Mouse (Mus musculus) hindbrain, postnatal 0 days (tissue): Measurements from ENCODE around the gene Cideb. TPM values are rescaled to one million over a fixed set of nuclear protein-coding genes. Genes with fewer than 3 reads are reported as not detected.

Experiments used
- ATAC-seq: fragments of 200-750 bp; cut with Nextera tagmentation; 2 replicates; pipeline ENCODE4 v1.8.0; 2017; ENCODE audit warnings: mild to moderate bottlenecking, moderate TSS enrichment, moderate library complexity
- DNase-seq: peaks from one replicate; pipeline ENCODE4 v3.0.0-alpha.2; 2015; ENCODE audit warnings: low spot score
- H3K27ac ChIP-seq: fragments of 300-500 bp; sonication (generic); 2 replicates; pipeline ENCODE4 v1.5.1; 2014; ENCODE audit warnings: mild to moderate bottlenecking
- H3K27me3 ChIP-seq: fragments of 300-500 bp; sonication (generic); 2 replicates; pipeline ENCODE4 v1.6.1; 2014; ENCODE audit warnings: low read length, mixed read lengths; ENCODE audit not compliant: insufficient read depth
- H3K36me3 ChIP-seq: fragments of 300-500 bp; sonication (generic); 2 replicates; pipeline ENCODE4 v1.6.1; 2014; ENCODE audit warnings: low read length, mixed read lengths; ENCODE audit not compliant: insufficient read depth
- H3K4me1 ChIP-seq: fragments of 300-500 bp; sonication (generic); 2 replicates; pipeline ENCODE4 v1.6.1; 2014; ENCODE audit warnings: antibody characterized with exemption, low read length, mixed read lengths; ENCODE audit not compliant: insufficient read depth
- H3K4me2 ChIP-seq: fragments of 300-500 bp; sonication (generic); 2 replicates; pipeline ENCODE4 v1.6.1; 2014; ENCODE audit warnings: low read depth, mild to moderate bottlenecking, low read length, moderate library complexity, mixed read lengths
- H3K4me3 ChIP-seq: fragments of 300-500 bp; sonication (generic); 2 replicates; pipeline ENCODE4 v1.5.1; 2014; ENCODE audit warnings: low read length
- H3K9ac ChIP-seq: fragments of 300-500 bp; sonication (generic); replicated peaks from 2 replicates; pipeline ENCODE4 v1.6.1; 2014; ENCODE audit warnings: mild to moderate bottlenecking, low read length, moderate library complexity, mixed read lengths
- H3K9me3 ChIP-seq: fragments of 300-500 bp; sonication (generic); 2 replicates; pipeline ENCODE4 v1.6.1; 2016; ENCODE audit warnings: low read length, mixed read lengths
- CTCF ChIP-seq: IDR thresholded peaks from 2 replicates; pipeline ENCODE4 v1.5.1; 2016; ENCODE audit warnings: antibody characterized with exemption, control low read depth, low read depth
- WGBS: fragments of 180-500 bp; shearing (Covaris S2); extraction: QIAGEN DNeasy Blood & Tissue Kit; methylation state at CpG from one replicate; pipeline ENCODE4 v1.1.7; 2014; 5-methylcytosine and 5-hydroxymethylcytosine counted together
- polyA plus RNA-seq: library from polyadenylated mRNA; unstranded; fragments of >200 nt; fragmentation: Nextera tagmentation; extraction: Ambion mirVana; gene quantifications from 2 replicates; pipeline ENCODE4 v1.2.1, GENCODE M21; 2015
- total RNA-seq: library from RNA; depleted of rRNA; stranded (reverse); fragments of >200 nt; gene quantifications from 2 replicates; pipeline ENCODE4 v1.2.3, GENCODE M21; 2014

The Cideb gene
- total and polyA plus RNA-seq, 2 experiments from 2014 or later, result 0.75 to 1.9 TPM

- no peaks in the 10 kb centered on the region for H3K27me3 ChIP-seq
- H3K4me3 ChIP-seq, result no peak overlapping the region
- 0 out of 2 replicates have a peak, but pooled peaks cover 3% of the 10 kb centered on the region for H3K36me3 ChIP-seq
- H3K4me1 ChIP-seq, result 0 out of 2 replicates have a peak, but pooled peaks cover 4% of the 10 kb centered on the region
- H3K4me2 ChIP-seq, result no peak overlapping the region
- 93% methylated on average over 12 of the region's 12 CpGs for WGBS
- no peak overlapping the region for H3K27ac ChIP-seq
- H3K9me3 ChIP-seq, result no peaks in the 10 kb centered on the region
- DNase-seq, result no peak
- ATAC-seq, result no peak
- no peak for TF ChIP-seq CTCF
- no peak overlapping the region for H3K9ac ChIP-seq
These were observed 37.6 kb downstream of the Cideb start for GRCm38 (mm10) chr14:55720666-55721065.

- 88% methylated on average over 6 of the region's 6 CpGs for WGBS
- no peak for TF ChIP-seq CTCF
- H3K9me3 ChIP-seq, result no peaks in the 10 kb centered on the region
- H3K9ac ChIP-seq, result no peak overlapping the region
- no peak for DNase-seq
- H3K27me3 ChIP-seq, result no peaks in the 10 kb centered on the region
- H3K4me3 ChIP-seq, result no peak overlapping the region
- no peak overlapping the region for H3K27ac ChIP-seq
- 0 out of 2 replicates have a peak, but pooled peaks cover 3% of the 10 kb centered on the region for H3K36me3 ChIP-seq
- H3K4me1 ChIP-seq, result 0 out of 2 replicates have a peak, but pooled peaks cover 4% of the 10 kb centered on the region
- no peak overlapping the region for H3K4me2 ChIP-seq
- ATAC-seq, result no peak
These were observed 38.5 kb downstream of the Cideb start for GRCm38 (mm10) chr14:55719737-55720136.

GRCm38 (mm10) chr14:55716884-55717283 is 41.4 kb downstream of the Cideb start:
- no peak for ATAC-seq

DNA sequence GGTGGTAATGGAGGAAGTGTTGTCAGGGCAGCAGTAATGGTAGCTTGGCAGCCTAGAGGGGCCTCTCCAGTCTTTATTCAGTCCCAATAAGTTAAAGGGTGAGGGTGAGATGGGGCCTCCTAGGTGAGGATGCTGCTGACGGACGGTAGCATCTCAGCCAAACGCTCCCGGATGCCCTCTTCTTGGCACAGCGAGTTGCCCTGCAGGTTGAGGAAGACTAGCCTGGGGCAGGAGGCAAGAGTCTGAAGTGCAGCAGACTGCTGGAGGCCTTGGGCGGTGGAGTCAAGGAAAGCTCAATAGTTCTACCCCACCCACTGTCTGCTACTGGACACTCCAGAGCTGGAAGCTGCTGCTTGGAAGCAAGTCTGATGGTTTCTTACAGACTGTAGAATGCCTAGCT is 42.0 kb downstream of the Cideb start:
- Histone ChIP-seq H3K27ac (no peak overlapping the region), H3K4me1 (peaks cover 1% of the 10 kb centered on the region; the same call in 1 of the 2 replicates), H3K4me2 (no peak overlapping the region), H3K27me3 (0 out of 2 replicates have a peak, but pooled peaks cover 5% of the 10 kb centered on the region), H3K9me3 (no peaks in the 10 kb centered on the region), H3K9ac (no peak overlapping the region), H3K4me3 (no peak overlapping the region), H3K36me3 (0 out of 2 replicates have a peak, but pooled peaks cover 3% of the 10 kb centered on the region)
- ATAC-seq (no peak), DNase-seq (no peak)
- TF ChIP-seq CTCF, result no peak
- 93% methylated on average over 6 of the region's 6 CpGs for WGBS

More at GRCm38 (mm10) chr14:55716884-55717283, 41.4 kb downstream of the Cideb start:
- 0 out of 2 replicates have a peak, but pooled peaks cover 5% of the 10 kb centered on the region for H3K27me3 ChIP-seq
- H3K4me3 ChIP-seq, result no peak overlapping the region
- no peak overlapping the region for H3K9ac ChIP-seq
- 83% methylated on average over 8 of the region's 8 CpGs for WGBS
- H3K36me3 ChIP-seq, result 0 out of 2 replicates have a peak, but pooled peaks cover 3% of the 10 kb centered on the region
- TF ChIP-seq CTCF, result no peak
- no peak for DNase-seq
- H3K27ac ChIP-seq, result no peak overlapping the region
- no peak overlapping the region for H3K4me2 ChIP-seq
- H3K4me1 ChIP-seq, result peaks cover 4% of the 10 kb centered on the region; the same call in 1 of the 2 replicates
- H3K9me3 ChIP-seq, result no peaks in the 10 kb centered on the region

DNA sequence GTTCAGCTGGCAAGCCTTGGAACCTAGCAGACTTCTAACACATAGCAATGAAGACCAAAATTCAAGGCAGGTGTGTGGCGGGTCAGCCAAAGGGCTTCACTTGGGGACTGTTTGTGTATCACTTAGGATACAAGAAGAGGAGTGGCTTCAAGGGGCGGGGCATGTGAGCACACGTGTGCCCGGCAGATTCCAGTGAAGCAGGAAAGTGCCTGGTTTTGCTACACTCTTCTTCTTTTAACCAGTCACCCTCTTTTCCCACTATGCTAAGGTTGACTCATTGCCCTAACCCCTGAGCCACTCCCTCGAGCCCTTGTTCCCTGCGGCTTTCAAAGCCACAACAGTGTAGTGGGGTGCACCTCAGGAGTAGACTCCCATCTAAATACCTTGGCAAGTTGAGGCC is 43.4 kb downstream of the Cideb start:
- ATAC-seq (no peak), DNase-seq (no peak)
- no peak overlapping the region for H3K4me2 ChIP-seq
- H3K9me3 ChIP-seq, result no peaks in the 10 kb centered on the region
- WGBS, result 47% methylated on average over 6 of the region's 6 CpGs
- no peaks in the 10 kb centered on the region; the same call in 1 of the 2 replicates for H3K4me1 ChIP-seq
- no peak overlapping the region for H3K9ac ChIP-seq
- no peak for TF ChIP-seq CTCF
- H3K27me3 ChIP-seq, result 0 out of 2 replicates have a peak, but pooled peaks cover 5% of the 10 kb centered on the region
- no peak overlapping the region for H3K4me3 ChIP-seq
- H3K36me3 ChIP-seq, result 0 out of 2 replicates have a peak, but pooled peaks cover 3% of the 10 kb centered on the region
- H3K27ac ChIP-seq, result no peak overlapping the region

GRCm38 (mm10) chr14:55713729-55714122 is 44.5 kb downstream of the Cideb start, which contains the start of gene Tgm1:
Gene Tgm1 (minus strand): TSS chr14:55713926.
- Histone ChIP-seq H3K36me3 (0 out of 2 replicates have a peak, but pooled peaks cover 3% of the 10 kb centered on the region), H3K27me3 (0 out of 2 replicates have a peak, but pooled peaks cover 5% of the 10 kb centered on the region), H3K4me3 (no peak within 1 kb of the TSS), H3K4me2 (no peak within 1 kb of the TSS), H3K9me3 (no peaks in the 10 kb centered on the region), H3K9ac (no peak within 1 kb of the TSS), H3K27ac (no peak within 1 kb of the TSS), H3K4me1 (no peaks in the 10 kb centered on the region; the same call in 1 of the 2 replicates)
- 34% methylated on average over 4 of the region's 4 CpGs for WGBS
- no peak for ATAC-seq
- no peak for DNase-seq
- no peak for TF ChIP-seq CTCF
